Mouse (Mus musculus): ENCODE results near the gene Gm7257.

Gene Gm7257

GRCm38 (mm10) chr9:36431584-36431983 is at the start of gene Gm7257:
Gene Gm7257, plus strand, starts transcription at chr9:36431884.
- no peak for DNase-seq (ENCODE audit: low spot score in 2 of 2)

- no peak for DNase-seq (ENCODE audit: low spot score in 2 of 2)
These were observed 28.7 kb upstream of the Gm7257 start for GRCm38 (mm10) chr9:36402991-36403390.

- no peak for DNase-seq (ENCODE audit: low spot score in 2 of 2)
These were observed 3.5 kb downstream of the Gm7257 start for GRCm38 (mm10) chr9:36435051-36435764.

GRCm38 (mm10) chr9:36475338-36475737 is 43.7 kb downstream of the Gm7257 start, which contains the start of gene Gm9513:
Gene Gm9513, plus strand, starts transcription at chr9:36475638.
- no peak for DNase-seq (ENCODE audit: low spot score in 2 of 2)

Measured in right cerebral cortex, postnatal 10 days (tissue).